Mouse (Mus musculus) MEL (cell line): ENCODE results near the gene Zbtb20. TPM values are rescaled to one million over a fixed set of nuclear protein-coding genes. Genes with fewer than 3 reads are reported as not detected.

Source experiments
- DNase-seq: peaks from one replicate; pipeline ENCODE4 v3.0.0; 2011; ENCODE audit warnings: low read depth, low spot score
- H3K27ac ChIP-seq: 2 replicates; pipeline ENCODE4 v1.5.1; 2012; ENCODE audit warnings: low read depth, mild to moderate bottlenecking, control low read depth, low read length, moderate library complexity; ENCODE audit not compliant: control insufficient read depth
- H3K27me3 ChIP-seq, 2 experiments: fragments of 150-350 bp in 1 of 2; sonication (generic) in 1 of 2; 2 replicates each; pipeline ENCODE4 v1.6.1; 2012; ENCODE audit warnings: low read length in 2 of 2, mild to moderate bottlenecking in 2 of 2, improper control_type of control experiment in 1 of 2, moderate library complexity in 1 of 2; ENCODE audit not compliant: insufficient read depth in 2 of 2, control insufficient read depth in 1 of 2
- H3K36me3 ChIP-seq, 2 experiments: 2 replicates each; pipeline ENCODE4 v1.6.1; 2012 to 2014; ENCODE audit warnings: low read length in 2 of 2, improper control_type of control experiment in 1 of 2, inconsistent platforms in 1 of 2, mild to moderate bottlenecking in 1 of 2; ENCODE audit not compliant: insufficient read depth in 2 of 2, control insufficient read depth in 1 of 2
- H3K4me1 ChIP-seq, 2 experiments: fragments of 150-350 bp in 1 of 2; sonication (generic) in 1 of 2; 2 replicates each; pipeline ENCODE4 v1.6.1; 2012; ENCODE audit warnings: low read length in 2 of 2, improper control_type of control experiment in 1 of 2, mild to moderate bottlenecking in 1 of 2; ENCODE audit not compliant: insufficient read depth in 2 of 2, control insufficient read depth in 1 of 2
- H3K4me3 ChIP-seq, 2 experiments: fragments of 150-350 bp in 1 of 2; sonication (generic) in 1 of 2; 2 replicates each; pipeline ENCODE4 v1.5.1; 2012; ENCODE audit warnings: low read depth in 2 of 2, low read length in 2 of 2, mild to moderate bottlenecking in 2 of 2, moderate library complexity in 2 of 2, control low read depth in 1 of 2, improper control_type of control experiment in 1 of 2; ENCODE audit not compliant: control insufficient read depth in 1 of 2, insufficient read depth in 1 of 2
- H3K79me2 ChIP-seq: 2 replicates; pipeline ENCODE4 v1.6.1; 2012; ENCODE audit warnings: mild to moderate bottlenecking, low read length, moderate library complexity; ENCODE audit not compliant: control insufficient read depth, poor library complexity, insufficient read depth
- H3K9ac ChIP-seq: 2 replicates; pipeline ENCODE4 v1.6.1; 2012; ENCODE audit warnings: low read depth, mild to moderate bottlenecking, control low read depth, low read length, moderate library complexity; ENCODE audit not compliant: control insufficient read depth, poor library complexity, severe bottlenecking
- H3K9me3 ChIP-seq: fragments of 150-350 bp; sonication (generic); replicated peaks from 2 replicates; pipeline ENCODE4 v1.6.1; 2012; ENCODE audit warnings: mild to moderate bottlenecking, low read length, improper control_type of control experiment, moderate library complexity; ENCODE audit not compliant: insufficient read depth
- CHD2 ChIP-seq: IDR thresholded peaks from 2 replicates; pipeline ENCODE4 v1.6.1; 2011; ENCODE audit warnings: low read length, improper control_type of control experiment
- CTCF ChIP-seq, 3 experiments: IDR thresholded peaks in 2 of 3; conservative IDR thresholded peaks in 1 of 3; 2 replicates each; pipeline ENCODE4 v1.5.1; 2011 to 2012; ENCODE audit warnings: low read length in 3 of 3, low read depth in 2 of 3, mild to moderate bottlenecking in 2 of 3, improper control_type of control experiment in 1 of 3, inconsistent platforms in 1 of 3, mixed read lengths in 1 of 3, moderate library complexity in 1 of 3; ENCODE audit not compliant: control insufficient read depth in 1 of 3, insufficient read depth in 1 of 3, poor library complexity in 1 of 3, severe bottlenecking in 1 of 3
- MEF2A ChIP-seq: IDR thresholded peaks from 2 replicates; pipeline ENCODE4 v1.6.1; 2014; ENCODE audit warnings: low read depth, mild to moderate bottlenecking, inconsistent platforms, low read length, improper control_type of control experiment; ENCODE audit not compliant: poor library complexity, insufficient replicate concordance, severe bottlenecking; ENCODE audit errors: extremely low read depth
- NELFE ChIP-seq: IDR thresholded peaks from 2 replicates; pipeline ENCODE4 v1.6.1; 2011; ENCODE audit warnings: low read depth, low read length, improper control_type of control experiment
- SIN3A ChIP-seq: IDR thresholded peaks from 2 replicates; pipeline ENCODE4 v1.6.1; 2012; ENCODE audit warnings: low read length, improper control_type of control experiment, inconsistent platforms
- TBP ChIP-seq: IDR thresholded peaks from 2 replicates; pipeline ENCODE4 v1.8.0; 2011; ENCODE audit warnings: low read depth, low read length, improper control_type of control experiment
- ZKSCAN1 ChIP-seq: IDR thresholded peaks from 2 replicates; pipeline ENCODE4 v1.6.1; 2012; ENCODE audit warnings: low read depth, mild to moderate bottlenecking, inconsistent platforms, low read length, improper control_type of control experiment, moderate library complexity
- polyA plus RNA-seq, 2 experiments: library from polyadenylated mRNA; stranded (reverse) in 1 of 2; unstranded in 1 of 2; fragments of >175 nt in 1 of 2; fragments of >200 nt in 1 of 2; gene quantifications; 2 replicates each; pipeline versions ENCODE4 v1.2.1 to v1.2.4; 2012; ENCODE audit warnings: low replicate concordance in 2 of 2, low read depth in 1 of 2; ENCODE audit not compliant: insufficient read length in 2 of 2, insufficient read depth in 1 of 2, missing spikeins in 1 of 2
- total RNA-seq: library from RNA; depleted of rRNA; stranded (reverse); fragments of 300-350 nt; gene quantifications from 2 replicates; pipeline ENCODE4 v1.2.3, GENCODE M21; 2012

Gene Zbtb20
- total and polyA plus RNA-seq, 3 experiments: 0.17 to 0.27 TPM; not detected in 1

GRCm38 (mm10) chr16:43335151-43335823 lies 459.6 kb downstream of the Zbtb20 start:
- no peak for TF ChIP-seq TBP
- Histone ChIP-seq H3K27ac (no peak overlapping the region), H3K4me3 (no peak overlapping the region), H3K79me2 (no peaks in the 10 kb centered on the region), H3K9ac (no peak overlapping the region), H3K36me3 (no peaks in the 10 kb centered on the region), H3K9me3 (no peaks in the 10 kb centered on the region), H3K4me1 (no peaks in the 10 kb centered on the region), H3K27me3 (no peaks in the 10 kb centered on the region)
- DNase-seq: no peak

GRCm38 (mm10) chr16:43335824-43336215 lies 460.1 kb downstream of the Zbtb20 start:
- no peak overlapping the region for H3K9ac ChIP-seq
- no peak for DNase-seq
- no peak overlapping the region for H3K27ac ChIP-seq
- H3K36me3 ChIP-seq: no peaks in the 10 kb centered on the region
- H3K4me1 ChIP-seq: no peaks in the 10 kb centered on the region
- H3K9me3 ChIP-seq: no peaks in the 10 kb centered on the region
- no peak overlapping the region for H3K4me3 ChIP-seq
- H3K79me2 ChIP-seq: no peaks in the 10 kb centered on the region
- no peaks in the 10 kb centered on the region for H3K27me3 ChIP-seq
- no peak for TF ChIP-seq CTCF (IDR thresholded peaks at IDR 0.05 in 2 of 3, conservative IDR thresholded peaks at IDR 0.05 in 1 of 3; ENCODE audit: control insufficient read depth in 1 of 3, insufficient read depth in 1 of 3, low read depth in 2 of 3, low read length in 3 of 3, poor library complexity in 1 of 3, severe bottlenecking in 1 of 3)

DNA sequence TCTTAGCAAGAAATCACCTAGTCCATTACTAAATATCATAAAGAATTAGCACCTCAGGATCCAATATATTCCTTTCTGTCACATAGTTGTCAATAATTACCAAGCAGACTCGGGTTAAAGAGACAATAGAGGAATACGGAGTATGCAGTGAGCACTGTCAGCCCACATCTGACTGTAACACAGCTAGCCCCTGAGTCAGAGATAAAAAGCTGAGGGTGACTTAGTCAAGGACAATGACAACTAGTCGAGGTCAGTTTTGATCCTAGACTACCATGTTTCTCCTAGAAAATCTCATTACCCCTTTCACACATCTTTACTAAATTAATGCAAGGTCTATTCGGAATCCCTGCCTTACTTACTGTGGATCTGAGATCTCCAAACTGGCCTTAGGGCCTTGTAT lies 465.0 kb downstream of the Zbtb20 start:
- Histone ChIP-seq H3K4me1 (no peaks in the 10 kb centered on the region), H3K27ac (no peak overlapping the region), H3K27me3 (no peaks in the 10 kb centered on the region), H3K9me3 (no peaks in the 10 kb centered on the region), H3K79me2 (no peaks in the 10 kb centered on the region), H3K4me3 (no peak overlapping the region), H3K36me3 (no peaks in the 10 kb centered on the region), H3K9ac (no peak overlapping the region)
- TF ChIP-seq MEF2A (no peak), CHD2 (no peak), SIN3A (no peak), ZKSCAN1 (no peak)
- DNase-seq: no peak

- TF ChIP-seq ZKSCAN1 (no peak), SIN3A (no peak), NELFE (no peak)
- no peak overlapping the region for H3K4me3 ChIP-seq
- no peaks in the 10 kb centered on the region for H3K9me3 ChIP-seq
These were observed 466.3 kb downstream of the Zbtb20 start for GRCm38 (mm10) chr16:43341916-43342455.

More at GRCm38 (mm10) chr16:43341916-43342455, 466.3 kb downstream of the Zbtb20 start:
- no peaks in the 10 kb centered on the region for H3K36me3 ChIP-seq
- no peak overlapping the region for H3K27ac ChIP-seq
- H3K79me2 ChIP-seq: no peaks in the 10 kb centered on the region
- H3K27me3 ChIP-seq: no peaks in the 10 kb centered on the region
- DNase-seq: no peak
- H3K9ac ChIP-seq: no peak overlapping the region
- H3K4me1 ChIP-seq: no peaks in the 10 kb centered on the region
